Mouse (Mus musculus): ENCODE measurements around the gene Zfp978. TPM values are rescaled to one million over a fixed set of nuclear protein-coding genes. Genes with fewer than 3 reads are reported as not detected.

Gene Zfp978
- total RNA-seq, 2 experiments from 2014 or later = not detected

GRCm38 (mm10) chr4:147432443-147432790 lies 71.3 kb downstream of the Zfp978 start:
- no peak for DNase-seq (ENCODE audit: low spot score in 2 of 2)
- intact Hi-C loops (cut with DNase I) = no loop called here

GRCm38 (mm10) chr4:147433017-147433416 lies 71.9 kb downstream of the Zfp978 start:
- intact Hi-C loops (cut with DNase I) = no loop called here
- DNase-seq (ENCODE audit: low spot score in 2 of 2) = no peak

- DNase-seq (ENCODE audit: low spot score in 2 of 2) = no peak
- intact Hi-C loops (cut with DNase I) = no loop called here
Observed at GRCm38 (mm10) chr4:147433874-147434273, 72.8 kb downstream of the Zfp978 start.

Other genes starting within 250 kb of the Zfp978 start
- gene Zfp991, start 229.3 kb upstream of the Zfp978 start, total RNA-seq (2021) = 1 to 10 TPM; 7.3 to 8.6 TPM
- gene Zfp988, start 55.6 kb upstream of the Zfp978 start, total RNA-seq (2021) = under 1 TPM in 1 of 2 experiments, not detected in 1; 0.22 TPM
- 1 to 10 TPM; 3.3 to 4.1 TPM for gene Zfp982, start 131.1 kb downstream of the Zfp978 start, total RNA-seq (2021)
- gene Gm16503, start 178.9 kb downstream of the Zfp978 start, total RNA-seq (2021) = under 1 TPM; 0.37 to 0.50 TPM
- gene Zfp985, start 192.0 kb downstream of the Zfp978 start, total RNA-seq (2021) = not detected